Mouse (Mus musculus): Measurements from ENCODE around the gene Kmt5b. TPM values are rescaled to one million over a fixed set of nuclear protein-coding genes. Genes with fewer than 3 reads are reported as not detected.

Kmt5b gene
- polyA plus RNA-seq, 1 experiment, result 32.9 TPM

GRCm38 (mm10) chr19:3849251-3849650 is 82.0 kb downstream of the Kmt5b start:
- Histone ChIP-seq H3K27ac (ENCODE audit: control insufficient read depth, insufficient read depth, low read length) (no peak overlapping the region), H3K36me3 (ENCODE audit: control insufficient read depth, insufficient read depth, low read length) (no peaks in the 10 kb centered on the region), H3K4me1 (replicated peaks; ENCODE audit: control insufficient read depth, insufficient read depth, low read length) (peaks cover 25% of the 10 kb centered on the region), H3K27me3 (ENCODE audit: control insufficient read depth, insufficient read depth, low read length) (no peaks in the 10 kb centered on the region), H3K4me3 (ENCODE audit: control insufficient read depth, insufficient read depth, low read length) (no peak overlapping the region)
- TF ChIP-seq CTCF (IDR thresholded peaks at IDR 0.05; ENCODE audit: borderline replicate concordance, control insufficient read depth, extremely low read depth, insufficient read depth, low read length, poor library complexity) (no peak), POLR2A (IDR thresholded peaks at IDR 0.05; ENCODE audit: control insufficient read depth, extremely low read depth, insufficient read depth, low read length, poor library complexity) (no peak)
- DNase-seq, result no peak
- WGBS, result 84% methylated on average over 2 of the region's 2 CpGs

- Histone ChIP-seq H3K4me1 (replicated peaks; ENCODE audit: control insufficient read depth, insufficient read depth, low read length) (peaks cover 27% of the 10 kb centered on the region), H3K36me3 (ENCODE audit: control insufficient read depth, insufficient read depth, low read length) (no peaks in the 10 kb centered on the region), H3K27me3 (ENCODE audit: control insufficient read depth, insufficient read depth, low read length) (no peaks in the 10 kb centered on the region), H3K27ac (ENCODE audit: control insufficient read depth, insufficient read depth, low read length) (no peak overlapping the region), H3K4me3 (ENCODE audit: control insufficient read depth, insufficient read depth, low read length) (no peak overlapping the region)
- no peak for DNase-seq
- no peak for TF ChIP-seq POLR2A (IDR thresholded peaks at IDR 0.05; ENCODE audit: control insufficient read depth, extremely low read depth, insufficient read depth, low read length, poor library complexity)
- TF ChIP-seq CTCF (IDR thresholded peaks at IDR 0.05; ENCODE audit: borderline replicate concordance, control insufficient read depth, extremely low read depth, insufficient read depth, low read length, poor library complexity), result no peak
- WGBS, result 91% methylated on average over 5 of the region's 5 CpGs
Observed at GRCm38 (mm10) chr19:3850076-3850475, 82.9 kb downstream of the Kmt5b start.

- H3K4me3 ChIP-seq (ENCODE audit: control insufficient read depth, insufficient read depth, low read length), result peak overlapping the region; percentile 64
- TF ChIP-seq POLR2A (IDR thresholded peaks at IDR 0.05; ENCODE audit: control insufficient read depth, extremely low read depth, insufficient read depth, low read length, poor library complexity), result no peak
- TF ChIP-seq CTCF (IDR thresholded peaks at IDR 0.05; ENCODE audit: borderline replicate concordance, control insufficient read depth, extremely low read depth, insufficient read depth, low read length, poor library complexity), result no peak
- DNase-seq, result no peak
- no peaks in the 10 kb centered on the region for H3K27me3 ChIP-seq (ENCODE audit: control insufficient read depth, insufficient read depth, low read length)
- H3K36me3 ChIP-seq (ENCODE audit: control insufficient read depth, insufficient read depth, low read length), result no peaks in the 10 kb centered on the region
- no peak overlapping the region for H3K27ac ChIP-seq (ENCODE audit: control insufficient read depth, insufficient read depth, low read length)
- peaks cover 27% of the 10 kb centered on the region for H3K4me1 ChIP-seq (replicated peaks; ENCODE audit: control insufficient read depth, insufficient read depth, low read length)
- 14% methylated on average over 19 of the region's 19 CpGs for WGBS
Observed at GRCm38 (mm10) chr19:3850847-3851469, 83.7 kb downstream of the Kmt5b start.

DNA sequence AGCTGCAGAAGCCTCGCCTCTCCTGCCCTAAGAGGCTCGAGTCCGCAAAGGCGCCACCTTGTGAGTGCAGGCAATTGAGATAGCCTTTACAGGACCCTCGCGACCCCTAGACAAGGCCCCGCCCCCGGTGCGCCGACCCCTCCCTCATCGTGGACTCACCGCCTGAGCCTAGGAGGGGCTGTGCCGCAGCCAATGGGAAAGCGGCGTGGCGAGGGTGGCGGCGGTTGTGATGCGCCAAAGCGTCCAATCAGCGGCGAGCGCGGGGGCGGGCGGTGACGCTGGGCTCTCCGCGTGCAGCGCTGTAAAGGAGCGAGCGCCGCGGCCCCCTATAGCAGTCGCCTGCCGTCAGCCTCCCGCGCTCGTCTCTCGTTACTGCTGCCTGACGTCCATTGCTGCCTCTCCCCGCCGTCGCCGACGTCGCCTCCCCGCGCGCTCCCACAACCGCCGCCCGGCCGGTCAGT is 84.3 kb downstream of the Kmt5b start, which contains the start of gene Chka:
Chka (plus strand) TSS at position 272 of the 461 bp plus-strand sequence.
- H3K4me1 ChIP-seq (replicated peaks; ENCODE audit: control insufficient read depth, insufficient read depth, low read length), result peaks cover 25% of the 10 kb centered on the region

GRCm38 (mm10) chr19:3851979-3852681 is 84.9 kb downstream of the Kmt5b start:
- TF ChIP-seq CTCF (IDR thresholded peaks at IDR 0.05; ENCODE audit: borderline replicate concordance, control insufficient read depth, extremely low read depth, insufficient read depth, low read length, poor library complexity) (no peak), POLR2A (IDR thresholded peaks at IDR 0.05; ENCODE audit: control insufficient read depth, extremely low read depth, insufficient read depth, low read length, poor library complexity) (no peak)
- DNase-seq, result peak; percentile 58
- H3K36me3 ChIP-seq (ENCODE audit: control insufficient read depth, insufficient read depth, low read length), result no peaks in the 10 kb centered on the region
- whole genome bisulfite sequencing, result under 1% methylated on average over 72 of the region's 74 CpGs
- H3K27ac ChIP-seq (ENCODE audit: control insufficient read depth, insufficient read depth, low read length), result no peak overlapping the region
- peaks cover 19% of the 10 kb centered on the region for H3K4me1 ChIP-seq (replicated peaks; ENCODE audit: control insufficient read depth, insufficient read depth, low read length)
- H3K27me3 ChIP-seq (ENCODE audit: control insufficient read depth, insufficient read depth, low read length), result no peaks in the 10 kb centered on the region
- peak overlapping the region; percentile 65 for H3K4me3 ChIP-seq (ENCODE audit: control insufficient read depth, insufficient read depth, low read length)

More for the DNA sequence above, 84.3 kb downstream of the Kmt5b start, which contains the start of gene Chka:
- Histone ChIP-seq H3K4me3 (ENCODE audit: control insufficient read depth, insufficient read depth, low read length) (peak within 1 kb of the TSS; percentile 65), H3K27ac (ENCODE audit: control insufficient read depth, insufficient read depth, low read length) (no peak within 1 kb of the TSS), H3K27me3 (ENCODE audit: control insufficient read depth, insufficient read depth, low read length) (no peaks in the 10 kb centered on the region), H3K36me3 (ENCODE audit: control insufficient read depth, insufficient read depth, low read length) (no peaks in the 10 kb centered on the region)
- WGBS, result under 1% methylated on average over 54 of the region's 54 CpGs
- DNase-seq, result peak; percentile 98
- TF ChIP-seq CTCF (IDR thresholded peaks at IDR 0.05; ENCODE audit: borderline replicate concordance, control insufficient read depth, extremely low read depth, insufficient read depth, low read length, poor library complexity) (peak; percentile 73; the same call in 1 of the 2 replicates), POLR2A (IDR thresholded peaks at IDR 0.05; ENCODE audit: control insufficient read depth, extremely low read depth, insufficient read depth, low read length, poor library complexity) (peak; percentile 100)

GRCm38 (mm10) chr19:3853121-3853520 is 85.9 kb downstream of the Kmt5b start:
- Histone ChIP-seq H3K27ac (ENCODE audit: control insufficient read depth, insufficient read depth, low read length) (no peak overlapping the region), H3K27me3 (ENCODE audit: control insufficient read depth, insufficient read depth, low read length) (no peaks in the 10 kb centered on the region), H3K36me3 (ENCODE audit: control insufficient read depth, insufficient read depth, low read length) (no peaks in the 10 kb centered on the region), H3K4me1 (replicated peaks; ENCODE audit: control insufficient read depth, insufficient read depth, low read length) (peaks cover 17% of the 10 kb centered on the region), H3K4me3 (ENCODE audit: control insufficient read depth, insufficient read depth, low read length) (no peak overlapping the region)
- WGBS, result 92% methylated on average over 10 of the region's 10 CpGs
- DNase-seq, result no peak
- no peak for TF ChIP-seq CTCF (IDR thresholded peaks at IDR 0.05; ENCODE audit: borderline replicate concordance, control insufficient read depth, extremely low read depth, insufficient read depth, low read length, poor library complexity)
- no peak for TF ChIP-seq POLR2A (IDR thresholded peaks at IDR 0.05; ENCODE audit: control insufficient read depth, extremely low read depth, insufficient read depth, low read length, poor library complexity)
